Mouse (Mus musculus) frontal cortex, postnatal 10 days (tissue): ENCODE data around the gene Tec.
"Not testable (repeated sequence)": the region's sequence is repeated elsewhere in the genome, so short reads cannot be mapped to it uniquely, and the experiment has no call there.

ENCODE experiments used
- DNase-seq, 2 experiments: peaks; one replicate each; pipeline ENCODE4 v3.0.0; 2022; ENCODE audit warnings: low spot score in 2 of 2, mixed read lengths in 1 of 2

Tec gene

DNA sequence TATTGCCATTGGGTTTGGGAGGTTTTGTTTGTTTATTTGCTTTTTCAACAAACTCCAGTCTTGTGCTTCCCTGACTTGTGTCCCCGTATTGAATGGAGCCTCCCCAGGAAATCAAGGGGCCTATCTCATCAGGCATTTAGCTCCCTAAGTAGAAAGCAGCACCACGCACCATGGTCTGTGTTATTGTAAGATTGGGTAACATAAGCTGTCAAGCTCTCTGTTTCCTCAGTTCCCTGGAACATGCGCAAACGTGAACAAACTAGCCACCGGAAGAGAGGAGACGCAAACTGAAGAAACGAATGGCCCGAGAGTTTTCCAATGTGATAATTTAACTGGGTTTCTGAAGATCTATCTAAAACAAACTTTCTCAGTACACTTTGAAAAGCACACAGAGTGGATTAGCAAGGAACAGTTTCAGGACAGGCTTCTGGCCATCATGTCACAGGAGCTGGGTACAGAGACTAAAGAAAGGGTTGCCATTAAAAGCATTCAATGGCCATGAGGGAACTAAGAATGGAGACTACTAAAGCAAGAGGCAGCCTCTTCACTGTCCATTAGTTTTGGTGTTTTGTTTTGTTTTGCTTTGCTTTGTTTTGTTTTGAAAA is 48.1 kb downstream of the Tec start:
- DNase-seq: no peak

DNA sequence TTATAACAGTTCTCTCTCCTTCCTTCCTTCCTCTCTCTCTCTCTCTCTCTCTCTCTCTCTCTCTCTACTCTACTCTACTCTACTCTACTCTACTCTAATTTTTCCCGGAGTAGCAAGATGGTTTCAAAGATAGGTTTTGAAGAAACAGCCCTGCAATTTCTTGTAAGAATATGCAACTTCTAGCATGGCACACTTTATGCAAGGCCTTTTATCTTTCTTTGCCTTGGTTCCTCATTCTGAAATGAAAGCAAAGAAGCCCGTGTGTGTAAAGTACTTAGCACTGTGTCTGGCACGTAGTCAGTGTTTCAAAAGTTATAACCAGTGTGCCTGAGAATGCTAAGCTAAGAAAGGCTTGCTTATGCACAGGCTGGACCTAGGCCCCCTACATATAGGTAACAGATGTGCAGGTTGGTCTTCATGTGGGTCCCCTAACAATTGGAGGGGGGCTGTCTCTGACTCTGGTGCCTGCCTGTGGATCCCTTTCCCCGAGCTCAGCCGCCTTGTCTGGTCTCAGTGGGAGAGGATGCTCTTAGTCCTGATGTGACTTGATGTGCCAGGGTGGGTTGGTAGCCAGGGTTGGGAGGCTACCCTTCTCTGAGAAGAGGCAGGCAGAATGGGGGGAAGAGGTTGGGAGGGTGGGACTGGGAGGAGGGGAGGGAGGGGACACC is 49.6 kb downstream of the Tec start:
- DNase-seq: no peak

DNA sequence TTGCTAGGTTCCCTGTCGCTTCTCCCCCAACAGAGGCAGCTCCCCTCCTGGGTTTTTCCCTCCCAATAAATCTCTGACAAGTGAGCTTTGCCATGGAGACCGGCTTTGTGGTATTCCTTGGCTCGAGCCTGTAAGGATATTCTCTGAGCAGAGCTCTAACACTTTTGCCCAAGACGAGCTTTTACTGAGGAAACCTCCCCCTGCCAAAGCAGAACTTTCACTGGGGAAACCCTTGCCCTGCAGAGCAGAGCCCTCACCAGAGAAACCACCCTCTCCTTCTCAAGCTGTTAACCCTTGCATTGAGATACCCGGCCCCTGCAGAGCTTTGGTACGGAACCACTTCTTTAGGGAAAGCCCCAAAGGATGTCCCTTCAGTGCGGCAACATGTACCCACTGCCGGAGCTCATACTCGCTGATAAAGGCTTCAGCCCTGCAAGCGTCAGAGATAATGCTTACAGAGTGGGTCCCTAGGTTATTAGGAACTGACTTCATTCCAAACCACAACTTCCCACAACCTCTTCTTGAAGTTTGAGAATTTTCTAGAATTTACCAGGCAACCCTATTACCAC is 50.7 kb downstream of the Tec start:
- DNase-seq: no peak

DNA sequence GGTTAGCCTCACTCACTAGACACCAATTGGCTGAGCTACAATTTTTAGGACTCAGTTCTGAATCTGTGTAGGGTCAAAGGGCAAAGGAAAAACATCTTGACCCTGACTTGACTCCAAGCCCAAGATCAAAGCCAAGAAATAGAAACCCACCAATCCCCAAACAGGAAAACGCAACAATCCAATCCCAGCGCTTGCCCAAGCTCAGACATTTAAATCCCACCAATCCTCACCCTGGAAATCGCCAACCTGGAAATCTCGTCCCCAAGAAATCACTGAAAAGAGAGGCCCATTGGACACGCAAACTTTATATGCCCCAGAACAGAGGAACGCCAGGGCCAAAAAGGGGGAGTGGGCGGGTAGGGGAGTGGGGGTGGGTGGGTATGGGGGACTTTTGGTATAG is 51.3 kb downstream of the Tec start:
- DNase-seq: not testable (repeated sequence)

DNA sequence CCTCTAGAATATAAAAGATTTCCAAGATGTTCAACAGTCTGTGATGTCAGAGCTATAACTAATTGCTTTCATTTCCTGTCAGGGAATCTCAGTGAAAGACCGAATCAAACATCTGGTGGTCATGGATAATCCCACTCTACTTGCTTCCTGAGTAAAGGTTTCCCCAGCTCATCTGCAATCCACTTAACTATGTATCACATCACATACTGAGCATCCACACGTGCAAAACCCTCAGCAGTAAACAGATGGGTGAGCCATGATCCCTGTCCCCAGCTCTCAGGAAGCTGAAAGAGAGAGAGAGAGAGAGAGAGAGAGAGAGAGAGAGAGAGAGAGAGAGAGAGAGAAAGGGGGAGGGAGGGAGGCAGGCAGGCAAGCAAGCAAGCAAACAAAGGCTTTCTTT is 51.8 kb downstream of the Tec start:
- DNase-seq: no peak

DNA sequence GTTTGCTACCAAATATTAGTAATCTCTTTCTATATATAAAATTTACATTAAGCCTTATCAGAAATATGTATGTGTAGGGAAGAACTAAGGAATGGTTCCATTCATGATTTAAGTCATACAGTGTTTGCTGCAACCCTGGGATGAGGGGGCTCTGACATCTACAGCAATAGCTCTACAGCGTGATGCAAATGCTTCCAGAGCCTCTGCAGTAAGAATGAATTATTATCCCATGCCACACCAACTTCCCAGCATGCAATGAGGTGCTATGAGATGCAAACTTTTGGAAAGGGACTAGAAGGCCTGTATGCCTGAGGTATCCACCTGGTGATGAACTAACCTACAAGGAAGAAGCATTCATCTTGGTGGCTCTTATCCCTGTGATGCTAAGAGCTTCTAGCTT is 52.2 kb downstream of the Tec start:
- DNase-seq: no peak

DNA sequence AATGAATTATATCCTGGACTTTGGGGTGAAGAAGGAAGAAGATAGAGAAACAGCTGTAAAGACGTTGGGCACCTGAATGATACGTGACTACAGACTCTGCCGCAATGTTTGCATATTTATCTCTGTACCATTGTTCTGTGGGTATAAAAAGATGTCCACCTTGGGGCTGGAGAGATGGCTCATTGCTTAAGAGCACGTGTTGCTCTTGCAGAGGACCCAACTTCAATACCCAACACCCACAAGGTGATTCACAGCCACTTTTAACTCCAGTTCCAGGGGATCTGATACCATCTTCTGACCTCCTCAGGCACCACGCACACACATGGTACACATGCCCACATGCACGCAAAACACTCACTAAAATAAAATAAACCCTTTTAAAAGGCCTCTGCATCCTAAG is 52.9 kb downstream of the Tec start:
- DNase-seq: no peak

DNA sequence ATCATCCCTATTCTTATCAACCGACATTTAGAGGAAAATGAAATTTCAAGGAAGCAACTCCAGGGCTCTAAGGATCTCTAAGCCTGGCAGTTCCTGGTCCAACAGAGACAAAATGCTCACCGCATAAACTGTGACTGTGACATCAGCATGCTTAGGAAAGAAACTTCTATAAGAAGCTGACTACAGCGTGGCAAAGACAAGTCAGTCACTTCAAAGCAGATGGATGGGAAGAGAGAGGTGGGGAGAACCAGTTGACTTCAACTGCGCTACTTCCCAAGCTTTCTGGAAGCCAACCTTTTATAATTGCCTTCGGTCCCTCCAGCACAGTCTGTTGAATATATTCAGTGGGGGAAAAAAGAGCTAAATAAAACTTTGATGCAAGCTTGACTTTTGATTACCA is 54.2 kb downstream of the Tec start:
- DNase-seq: no peak

DNA sequence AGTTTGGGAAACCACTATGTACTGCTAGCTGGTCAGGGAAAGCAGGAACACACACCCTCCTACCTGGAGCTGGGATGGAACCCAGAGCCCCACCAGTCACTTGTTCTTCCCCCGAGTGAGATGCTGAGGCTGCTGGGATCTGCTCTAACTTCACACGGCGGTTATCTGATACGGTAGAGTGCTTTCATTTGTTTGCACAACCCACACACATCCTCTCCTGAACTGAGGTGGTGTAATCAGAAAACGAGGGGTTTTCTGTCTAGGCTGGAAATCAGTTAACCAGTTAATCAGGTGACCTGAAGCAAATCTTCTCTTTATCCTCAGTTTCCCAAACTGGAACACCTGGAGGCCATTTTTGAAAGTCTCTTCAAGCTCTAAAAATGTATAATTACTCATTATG is 55.4 kb downstream of the Tec start:
- no peak for DNase-seq

DNA sequence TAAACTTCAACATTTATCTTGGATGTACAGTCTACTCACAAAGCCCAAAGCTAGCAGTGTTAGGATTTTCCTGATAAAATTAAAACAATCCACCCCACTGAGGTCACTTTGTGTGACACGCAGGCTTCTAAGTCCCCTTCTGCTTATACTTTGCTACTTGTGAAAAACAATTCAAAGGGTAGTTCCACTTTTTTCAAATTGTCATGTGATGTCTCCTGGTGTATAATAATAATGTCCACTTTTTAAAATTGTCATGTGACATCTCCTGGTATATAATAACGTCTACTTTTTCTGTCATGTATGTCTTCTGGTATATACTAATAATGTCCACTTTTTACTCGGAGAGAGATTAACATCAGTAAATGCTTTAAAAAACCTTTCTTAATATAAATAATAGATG is 56.0 kb downstream of the Tec start:
- no peak for DNase-seq

DNA sequence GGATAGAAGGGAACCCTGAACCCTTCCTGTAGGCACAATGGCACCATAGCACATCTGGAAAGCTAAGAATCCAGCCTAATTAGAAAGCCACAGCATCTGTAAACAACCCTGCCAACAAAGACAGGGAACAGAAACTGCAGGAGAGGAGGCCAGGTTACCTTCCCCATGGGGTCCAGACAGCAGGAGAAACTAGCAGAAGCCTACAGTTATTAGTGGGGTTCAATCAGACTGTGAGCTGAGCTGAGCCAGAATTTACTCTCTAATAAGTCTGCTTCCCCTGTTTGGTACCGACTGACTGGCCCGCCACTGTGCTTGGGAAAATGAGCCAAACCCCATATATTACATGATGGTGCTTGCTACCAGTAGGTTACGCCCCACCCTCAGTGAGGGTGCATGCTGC is 56.9 kb downstream of the Tec start:
- DNase-seq: no peak

DNA sequence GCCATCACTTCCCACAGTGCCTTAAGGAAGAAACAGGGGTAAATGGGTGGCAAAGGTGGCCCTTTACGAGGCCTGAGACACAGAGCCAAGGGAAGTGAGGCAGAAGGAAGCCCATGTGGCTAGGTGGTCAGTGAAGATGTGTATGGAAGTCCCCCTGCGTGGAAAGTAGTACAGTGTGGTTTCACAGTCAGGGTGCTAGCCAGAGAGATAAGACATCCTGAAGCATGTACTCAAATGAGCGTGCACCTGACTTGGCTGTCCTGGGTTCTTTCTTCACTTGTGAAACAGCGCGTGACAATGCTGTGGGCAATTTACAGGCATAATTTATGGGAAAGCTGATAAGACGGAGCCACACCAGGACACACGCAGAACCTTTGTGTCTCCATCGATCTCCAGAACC is 57.3 kb downstream of the Tec start:
- DNase-seq: no peak

DNA sequence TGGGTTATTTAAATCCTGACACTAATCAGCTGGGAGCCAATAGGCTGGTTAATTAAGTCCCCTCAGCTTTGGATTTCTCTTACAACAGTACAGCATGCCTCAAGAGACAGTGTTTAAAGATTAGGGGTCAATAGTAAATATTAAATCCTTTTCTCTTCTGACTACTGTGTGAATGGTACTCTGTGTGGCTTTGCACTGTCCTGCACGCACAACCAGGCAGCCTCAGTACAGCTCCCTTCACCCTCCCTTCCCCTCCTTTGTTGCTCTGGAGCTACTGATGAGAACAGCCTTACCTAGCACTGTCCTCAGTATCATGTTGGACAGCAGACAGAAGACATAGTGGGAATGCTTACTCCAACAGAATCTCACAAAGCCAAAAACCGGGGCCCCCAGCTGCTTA is 58.8 kb downstream of the Tec start:
- no peak for DNase-seq

DNA sequence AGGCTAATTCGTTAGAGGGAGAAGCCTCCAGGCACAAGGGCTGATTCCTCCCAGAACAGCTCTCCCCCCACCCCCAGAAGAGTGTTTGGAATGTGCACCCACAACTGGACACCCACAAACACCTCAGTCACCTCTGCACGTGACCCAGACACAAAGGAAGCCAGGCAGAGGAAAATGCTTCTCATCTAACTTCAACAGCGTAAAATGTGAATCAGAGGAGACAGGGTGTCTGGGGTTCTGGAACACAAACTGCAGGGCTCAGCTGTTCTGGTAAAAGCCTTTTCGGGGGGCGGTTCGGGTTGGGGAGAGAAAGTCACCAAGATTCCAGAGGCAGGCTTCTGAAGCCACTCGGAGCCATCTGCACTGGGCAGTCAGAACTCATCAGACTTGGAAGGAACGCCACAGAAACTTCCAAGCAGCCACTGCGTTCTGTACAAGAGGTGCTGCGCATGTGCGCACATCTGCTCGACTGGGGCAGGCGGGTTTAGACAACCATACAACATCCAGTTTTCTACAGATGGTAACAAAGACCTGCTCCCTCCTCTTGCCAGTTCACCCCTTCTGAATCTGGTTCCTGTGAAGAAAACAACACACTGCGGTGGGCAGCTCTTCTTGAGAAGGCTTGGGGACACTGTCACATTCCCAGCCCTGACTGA is 59.7 kb downstream of the Tec start:
- no peak for DNase-seq

DNA sequence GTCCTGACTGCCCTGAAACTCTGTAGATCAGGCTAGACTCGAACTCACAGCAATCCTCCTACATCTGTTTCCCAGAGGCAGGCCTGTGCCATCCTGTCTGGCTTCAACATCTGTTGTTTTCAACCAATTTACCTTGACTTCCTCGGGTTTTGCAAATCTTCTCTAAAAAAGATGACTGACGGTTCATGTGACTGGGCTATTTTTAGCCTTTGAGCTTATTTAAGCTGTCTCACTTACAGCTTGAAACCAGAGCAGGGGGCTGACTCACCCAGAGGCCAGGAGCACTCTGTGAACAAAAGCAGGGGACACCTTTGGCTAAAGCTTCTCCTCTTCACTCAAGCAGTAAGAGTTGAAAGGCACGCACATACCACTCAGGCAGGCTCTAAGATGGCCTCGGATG is 65.4 kb downstream of the Tec start:
- no peak for DNase-seq

DNA sequence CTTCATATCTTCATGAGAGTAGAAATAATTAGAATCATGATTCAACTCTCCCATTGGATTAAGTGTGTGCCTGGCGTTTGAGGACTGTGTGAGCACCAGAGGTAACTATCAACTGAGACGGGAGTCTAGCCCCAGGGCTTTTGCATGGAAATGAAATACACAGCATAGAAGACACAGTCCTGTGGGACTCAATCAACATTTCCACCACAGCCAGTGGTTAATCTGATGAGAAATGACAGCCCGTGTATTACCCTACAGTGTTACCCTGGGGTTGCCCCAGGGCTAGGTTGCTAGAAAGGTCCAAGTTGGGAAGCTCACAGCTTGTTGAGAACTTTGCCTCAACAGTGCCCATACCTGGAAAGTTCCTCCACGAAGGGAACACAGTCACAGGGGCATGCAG is 69.7 kb downstream of the Tec start:
- DNase-seq: no peak

DNA sequence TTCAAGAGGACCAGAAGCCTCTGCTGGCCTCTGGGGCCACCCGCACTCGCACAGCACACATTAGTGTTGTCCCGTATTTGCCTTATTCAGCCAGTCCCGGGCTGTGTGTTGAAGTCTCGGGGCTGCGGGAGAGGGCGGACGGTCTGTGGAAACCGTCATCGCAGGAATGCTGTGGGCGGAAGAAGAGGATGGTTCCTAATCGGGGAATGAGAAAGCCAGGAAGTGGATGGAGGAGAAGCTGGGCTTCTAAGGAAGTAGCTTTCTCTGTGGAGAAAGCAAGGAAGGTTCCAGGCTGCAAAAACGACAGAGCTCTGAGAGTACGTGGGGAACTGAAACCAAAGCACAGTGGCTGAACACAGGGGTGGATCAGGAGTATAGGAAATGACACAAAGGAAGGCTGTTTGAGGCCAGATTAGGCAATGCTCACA is 72.1 kb downstream of the Tec start:
- DNase-seq: no peak

DNA sequence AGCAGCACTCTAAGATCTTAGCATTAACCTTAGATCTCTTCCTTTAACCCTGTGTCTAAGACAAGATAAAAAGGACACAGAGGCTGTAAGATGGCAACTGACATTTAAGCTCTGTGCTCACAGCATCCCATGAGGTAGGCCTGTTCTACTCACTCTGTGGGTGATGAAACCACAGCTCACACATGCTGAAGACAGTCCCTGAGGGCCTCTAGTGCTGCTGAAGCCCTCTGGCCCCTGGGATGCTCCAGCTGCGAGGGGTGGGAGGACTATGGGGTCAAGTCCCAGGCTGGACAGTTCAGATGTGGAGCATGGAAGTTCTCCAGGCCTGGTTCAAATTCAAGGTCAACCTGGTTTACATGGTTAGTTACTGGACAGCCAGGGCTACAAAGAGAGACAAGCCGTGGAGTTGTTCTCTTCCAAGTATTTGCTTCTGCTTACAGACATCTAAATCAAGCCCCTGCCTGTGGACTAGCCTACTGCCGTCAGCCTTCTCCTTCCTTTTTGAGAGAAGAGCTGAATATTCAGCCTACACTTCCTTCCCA is 74.9 kb downstream of the Tec start:
- DNase-seq: no peak

DNA sequence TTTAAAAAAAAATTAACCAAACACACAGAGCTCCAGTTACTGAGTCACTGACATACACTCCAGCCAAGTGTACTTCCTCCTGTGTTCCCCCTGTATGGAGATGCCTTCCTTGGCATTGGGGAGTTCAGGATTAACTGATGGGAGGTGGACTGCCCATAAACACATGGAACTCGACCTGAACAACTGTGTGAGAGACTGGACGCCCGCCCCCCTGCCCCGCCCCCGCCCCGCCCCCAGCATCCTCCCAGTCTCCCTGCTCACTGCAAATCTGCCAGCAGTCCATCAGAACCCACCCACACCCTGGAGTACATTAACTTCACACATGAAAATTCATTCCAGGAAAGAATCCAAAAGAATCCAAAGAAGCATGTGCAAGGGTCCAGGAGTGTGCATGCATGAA is 76.5 kb downstream of the Tec start:
- DNase-seq: no peak

DNA sequence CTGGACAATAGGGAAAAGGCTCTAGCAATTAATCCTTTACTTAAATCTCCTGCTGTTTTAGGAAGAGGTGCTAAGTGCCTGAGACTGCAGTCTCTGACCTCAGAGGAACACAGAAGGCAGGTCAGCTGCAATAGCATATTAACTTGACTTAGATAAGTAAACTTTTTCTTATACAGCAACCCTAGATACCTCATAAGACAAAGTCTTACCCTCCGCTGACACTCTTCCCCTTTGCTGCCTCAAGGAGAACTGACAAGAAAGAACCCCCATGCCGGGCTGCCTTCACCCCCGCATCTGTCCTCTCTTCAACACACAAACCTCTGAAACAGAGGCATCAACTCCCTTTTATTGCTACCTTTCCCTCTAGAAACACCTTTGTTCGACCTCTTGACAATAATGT is 76.9 kb downstream of the Tec start:
- no peak for DNase-seq

DNA sequence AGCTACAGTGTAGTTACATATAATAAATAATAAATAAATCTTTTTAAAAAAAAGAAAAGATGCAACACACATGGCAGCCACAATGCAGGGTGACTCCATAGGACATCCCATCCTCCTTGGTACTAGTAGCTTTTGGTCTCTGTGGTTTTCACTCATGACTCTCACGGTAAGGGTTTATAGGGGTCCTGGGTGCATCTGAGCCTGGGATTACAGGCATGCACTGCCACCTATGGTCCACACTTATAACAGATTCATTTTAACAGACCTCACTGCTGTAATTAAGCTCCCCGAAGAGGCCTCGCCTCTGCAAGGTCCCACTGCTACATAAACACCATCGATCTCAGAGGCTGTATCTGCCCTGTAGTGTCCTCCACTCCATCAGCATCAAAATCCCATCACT is 82.8 kb downstream of the Tec start:
- no peak for DNase-seq

DNA sequence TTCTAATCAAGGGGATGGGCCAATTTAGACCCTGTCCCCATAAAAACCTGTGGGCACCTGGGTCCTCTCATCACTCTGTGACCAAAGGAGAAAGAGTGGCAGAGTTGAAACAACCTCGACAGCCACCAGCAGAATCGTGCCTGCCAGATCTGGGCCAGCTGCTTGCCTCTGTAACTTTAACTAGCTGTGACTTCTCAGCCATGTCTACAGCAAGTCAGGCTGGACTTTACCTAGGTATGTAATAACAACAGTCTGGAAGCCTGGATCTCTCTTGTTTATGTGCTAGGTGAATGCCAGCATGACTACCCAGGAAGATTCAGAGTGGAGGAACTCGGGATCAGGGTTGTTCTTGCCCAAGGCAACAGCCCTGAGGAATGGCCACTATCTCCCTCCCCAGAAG is 83.6 kb downstream of the Tec start:
- DNase-seq: no peak

DNA sequence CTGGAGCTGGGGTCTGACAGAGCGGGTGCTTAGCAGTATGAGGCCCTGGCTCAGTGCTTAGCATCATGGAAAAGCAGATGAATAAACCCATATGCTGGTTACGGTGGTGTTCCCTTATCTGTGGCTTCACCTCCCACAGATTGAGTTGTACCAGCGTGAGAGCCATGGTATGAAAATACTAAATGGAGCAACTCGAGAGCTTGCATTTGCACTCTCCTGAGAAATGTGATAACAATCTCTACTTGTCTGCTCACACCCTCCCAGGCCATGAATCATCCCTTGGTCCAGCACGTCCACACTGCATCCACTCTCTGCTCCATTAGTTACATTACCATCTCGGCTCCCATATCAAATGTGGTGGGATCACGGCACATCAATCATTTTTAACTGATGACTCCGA is 84.3 kb downstream of the Tec start:
- no peak for DNase-seq
